Mouse (Mus musculus): ENCODE results near the gene D2hgdh.
"Not testable (repeated sequence)": the region's sequence is repeated elsewhere in the genome, so short reads cannot be mapped to it uniquely, and the experiment has no call there.

The D2hgdh gene

DNA sequence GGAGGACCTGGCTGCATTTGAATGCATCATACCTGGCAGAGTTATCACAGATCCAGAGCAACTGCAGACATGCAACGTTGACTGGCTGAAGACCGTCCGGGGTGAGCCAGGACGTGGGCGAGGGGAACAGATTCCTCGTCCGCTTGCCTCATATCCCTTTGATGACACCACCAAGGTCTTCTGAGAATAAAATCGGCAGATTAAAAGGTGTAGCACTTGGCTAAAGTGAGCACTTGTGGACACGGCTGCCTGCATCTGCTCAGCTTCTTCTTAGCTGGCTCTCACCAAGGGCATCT is 1.8 kb downstream of the D2hgdh start:
- no peak for DNase-seq (ENCODE audit: low spot score in 2 of 2)

GRCm38 (mm10) chr1:93832754-93833360 is 8.1 kb downstream of the D2hgdh start:
- not testable (repeated sequence) for DNase-seq (ENCODE audit: low spot score in 2 of 2)

DNA sequence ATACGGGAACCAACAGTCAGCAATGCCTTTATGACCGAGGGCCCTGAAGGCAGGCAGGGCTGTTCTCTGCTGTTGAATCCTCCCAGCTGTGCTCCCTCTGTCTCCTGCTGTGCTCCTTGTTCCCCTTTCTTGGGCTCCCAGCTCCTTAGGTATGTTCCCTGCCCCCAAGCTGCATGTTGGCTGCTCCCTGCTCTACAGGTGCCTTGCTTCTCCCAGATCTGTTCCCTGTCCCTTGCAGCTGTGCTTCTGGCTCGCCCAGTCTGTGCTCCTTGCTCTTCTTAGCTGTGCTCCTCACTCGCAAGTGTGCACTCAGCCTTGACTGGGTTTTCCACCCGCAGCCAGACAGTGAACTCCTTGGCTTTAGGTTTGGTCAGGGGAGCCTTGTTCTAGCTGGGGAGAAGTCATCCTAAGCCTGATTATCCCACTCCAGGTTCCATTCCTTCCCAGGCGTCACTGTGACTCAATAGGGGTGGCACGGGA is 10.0 kb downstream of the D2hgdh start:
- DNase-seq (ENCODE audit: low spot score in 2 of 2): no peak

- DNase-seq (ENCODE audit: low spot score in 2 of 2): no peak
These were observed 10.5 kb downstream of the D2hgdh start for GRCm38 (mm10) chr1:93835211-93835610.

DNA sequence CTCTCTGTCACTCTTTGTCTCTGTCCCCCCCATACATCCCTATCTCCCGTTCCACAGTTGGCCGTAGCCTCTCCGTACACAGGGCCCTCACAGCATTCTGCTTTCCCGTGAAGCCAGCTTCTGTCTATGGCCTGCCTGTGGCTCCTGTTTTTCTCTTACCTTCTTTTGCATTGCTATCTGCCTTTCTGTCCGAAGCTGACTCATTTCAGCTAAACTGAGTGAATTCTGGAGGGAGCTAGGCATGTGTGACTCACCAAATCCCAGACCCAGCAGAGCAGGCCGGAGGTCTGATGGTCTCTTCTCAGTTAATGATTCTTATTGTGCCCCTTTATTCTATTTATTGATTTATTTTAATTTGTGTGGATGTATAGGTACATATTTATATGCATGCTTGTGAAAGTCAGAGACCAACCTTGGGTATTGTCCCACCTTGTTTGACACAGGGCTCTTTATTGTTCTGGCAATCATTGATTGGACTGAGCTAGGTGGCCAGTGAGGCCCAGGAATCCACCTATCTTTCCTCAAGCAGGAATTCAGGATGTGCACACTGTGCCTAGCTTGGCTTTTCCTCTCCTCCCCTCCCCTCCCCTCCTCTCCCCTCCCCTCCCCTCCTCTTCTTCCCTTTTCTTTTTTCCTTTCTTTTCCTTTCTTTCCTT is 11.3 kb downstream of the D2hgdh start:
- peak in 1 of 2 experiments; percentile 5 for DNase-seq (ENCODE audit: low spot score in 2 of 2)

- no peak for DNase-seq (ENCODE audit: low spot score in 2 of 2)
These were observed 11.8 kb downstream of the D2hgdh start for GRCm38 (mm10) chr1:93836532-93836913.

DNA sequence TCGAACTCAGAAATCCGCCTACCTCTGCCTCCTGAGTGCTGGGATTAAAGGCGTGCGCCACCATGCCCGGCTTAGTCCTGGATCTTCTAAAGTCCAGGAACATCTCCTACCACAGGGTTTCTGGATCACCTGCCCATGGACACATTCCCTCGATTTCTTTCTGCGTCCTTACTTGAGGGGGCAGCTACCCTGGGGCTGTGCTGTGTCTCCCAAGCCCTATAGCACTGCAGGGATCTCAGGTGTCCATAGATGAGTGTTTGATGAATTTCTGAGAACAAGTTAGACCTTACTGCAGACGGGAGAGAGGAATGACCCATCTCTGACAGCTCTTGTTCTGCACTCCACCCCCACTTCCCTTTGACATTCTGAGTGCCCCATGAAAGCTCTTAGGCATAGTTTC is 12.6 kb downstream of the D2hgdh start:
- no peak for DNase-seq (ENCODE audit: low spot score in 2 of 2)

DNA sequence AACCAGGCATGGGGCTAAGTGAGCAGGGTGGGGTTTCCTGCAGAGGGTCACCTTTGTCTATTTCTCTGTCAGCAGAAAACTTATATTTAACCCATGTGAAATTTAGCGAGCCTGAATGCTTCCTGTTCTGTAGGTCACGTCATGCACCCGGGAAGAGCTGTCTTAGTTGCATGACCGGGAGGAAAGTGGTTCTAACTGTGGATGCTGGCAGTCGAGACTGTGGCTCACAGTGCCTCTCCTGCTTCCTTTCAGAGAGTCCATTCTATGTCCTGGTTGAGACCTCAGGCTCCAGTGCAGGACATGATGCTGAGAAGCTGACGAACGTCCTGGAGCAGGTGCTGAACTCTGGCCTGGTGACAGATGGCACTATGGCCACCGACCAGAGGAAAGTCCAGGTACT is 13.9 kb downstream of the D2hgdh start:
- DNase-seq (ENCODE audit: low spot score in 2 of 2): not testable (repeated sequence)

DNA sequence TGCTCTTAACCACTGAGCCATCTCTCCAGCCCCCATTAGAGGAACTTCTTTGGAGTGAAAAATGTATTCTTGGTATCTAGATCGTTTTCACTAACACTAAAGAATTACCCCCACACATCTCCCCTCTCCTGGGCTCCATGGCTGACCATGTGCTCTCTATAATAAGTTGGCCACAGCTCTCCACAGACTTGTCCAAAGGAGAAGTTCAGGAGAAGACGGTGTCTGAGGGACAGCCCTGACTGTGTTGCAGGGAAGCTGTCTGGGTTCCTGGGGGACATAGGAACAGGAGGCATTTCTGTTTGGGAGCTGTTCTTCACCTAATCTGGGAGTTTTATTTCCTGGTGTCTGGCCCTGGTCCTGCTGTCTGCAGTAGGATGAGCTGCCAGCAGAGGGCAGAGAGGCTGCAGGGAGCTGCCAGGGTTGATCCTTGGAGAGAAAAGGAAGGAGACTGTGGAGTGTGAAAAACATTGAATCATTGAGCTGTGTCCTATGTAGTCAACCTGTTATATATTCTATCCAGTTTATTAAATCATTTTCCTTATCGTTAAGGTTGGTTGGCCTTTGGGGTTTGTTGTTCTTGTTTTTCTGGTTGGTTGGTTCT is 21.2 kb downstream of the D2hgdh start:
- not testable (repeated sequence) for DNase-seq (ENCODE audit: low spot score in 2 of 2)

- DNase-seq (ENCODE audit: low spot score in 2 of 2): not testable (repeated sequence)
These were observed 31.1 kb downstream of the D2hgdh start for GRCm38 (mm10) chr1:93855790-93856189.

DNA sequence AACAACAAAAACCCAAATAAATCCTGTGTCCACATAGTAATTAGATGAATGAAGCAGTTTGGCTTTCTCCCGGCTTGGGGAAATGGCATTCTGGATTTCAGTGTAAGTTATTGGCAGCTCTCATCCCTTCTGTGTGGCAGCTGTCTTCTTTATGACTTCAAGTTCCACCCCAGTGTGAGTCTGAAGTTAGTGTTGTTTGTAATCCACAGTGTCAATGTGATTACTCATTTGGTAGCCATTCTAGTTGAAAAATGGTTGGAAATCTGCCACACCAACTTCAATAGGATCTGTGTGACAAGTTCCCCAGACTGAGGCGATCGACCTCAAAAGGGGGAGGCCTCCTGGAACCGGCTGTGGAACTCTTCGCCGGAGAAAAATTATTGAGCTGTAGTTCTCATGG is 32.7 kb downstream of the D2hgdh start:
- DNase-seq (ENCODE audit: low spot score in 2 of 2): no peak

DNA sequence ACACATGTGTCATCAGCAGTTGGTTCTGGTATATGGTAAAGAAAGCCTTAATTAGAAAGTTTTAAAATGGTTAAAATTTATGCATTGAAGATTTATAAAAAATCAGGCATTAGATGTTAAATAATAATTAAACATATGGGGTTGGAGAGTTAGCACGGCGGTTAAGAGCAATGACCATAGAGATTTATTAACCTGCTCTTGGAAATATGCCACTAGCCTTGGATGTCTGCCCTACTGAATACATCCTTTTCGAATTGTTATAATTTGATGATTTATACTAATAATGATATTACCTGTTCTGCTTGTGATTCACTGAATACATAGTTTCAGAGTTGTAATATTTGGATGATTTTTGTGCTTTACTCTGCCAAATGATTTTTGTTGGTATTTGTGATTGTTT is 33.3 kb downstream of the D2hgdh start:
- no peak for DNase-seq (ENCODE audit: low spot score in 2 of 2)

DNA sequence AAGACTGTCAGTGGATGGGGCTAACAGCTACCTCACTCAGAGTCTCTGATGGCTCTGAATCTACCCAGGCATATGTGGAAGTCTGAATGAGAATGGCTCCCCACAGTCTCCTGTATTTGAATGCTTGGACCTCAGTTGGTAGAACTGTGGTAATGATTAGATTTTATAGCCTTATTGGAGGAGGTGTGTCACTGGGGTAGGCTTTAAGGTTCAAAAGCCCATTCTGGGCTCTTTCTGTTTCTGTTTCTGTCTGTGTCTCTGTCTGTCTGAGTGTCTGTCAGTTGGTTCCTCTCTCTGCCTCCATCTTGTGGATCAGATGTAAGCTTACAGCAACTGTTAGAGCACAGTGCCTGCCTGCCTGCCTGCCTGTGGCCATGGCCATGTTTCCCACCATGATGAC is 34.9 kb downstream of the D2hgdh start:
- DNase-seq (ENCODE audit: low spot score in 2 of 2): no peak

DNA sequence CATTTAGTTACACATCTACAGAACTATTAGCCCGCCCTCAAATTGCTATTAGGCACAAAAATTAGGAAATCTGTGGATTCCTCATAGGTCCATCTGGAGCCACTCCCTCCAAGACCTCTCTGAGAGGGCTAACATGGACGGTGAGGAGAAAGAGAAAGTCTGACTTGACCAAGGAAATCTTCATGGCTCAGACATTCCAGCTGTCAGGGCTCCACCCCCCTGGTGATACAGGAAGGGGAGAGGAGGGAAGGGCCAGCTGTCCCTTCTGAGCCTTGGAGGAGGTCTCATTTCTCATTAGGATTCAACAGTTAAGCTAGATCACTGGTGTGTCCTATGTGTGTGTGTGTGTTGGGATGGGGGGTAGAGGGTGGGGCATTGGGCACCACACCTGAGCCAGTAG is 36.3 kb downstream of the D2hgdh start, which contains the start of gene Gal3st2:
Gal3st2 (plus strand) TSS at position 259 of the 400 bp plus-strand sequence.
- not testable (repeated sequence) for DNase-seq (ENCODE audit: low spot score in 2 of 2)

DNA sequence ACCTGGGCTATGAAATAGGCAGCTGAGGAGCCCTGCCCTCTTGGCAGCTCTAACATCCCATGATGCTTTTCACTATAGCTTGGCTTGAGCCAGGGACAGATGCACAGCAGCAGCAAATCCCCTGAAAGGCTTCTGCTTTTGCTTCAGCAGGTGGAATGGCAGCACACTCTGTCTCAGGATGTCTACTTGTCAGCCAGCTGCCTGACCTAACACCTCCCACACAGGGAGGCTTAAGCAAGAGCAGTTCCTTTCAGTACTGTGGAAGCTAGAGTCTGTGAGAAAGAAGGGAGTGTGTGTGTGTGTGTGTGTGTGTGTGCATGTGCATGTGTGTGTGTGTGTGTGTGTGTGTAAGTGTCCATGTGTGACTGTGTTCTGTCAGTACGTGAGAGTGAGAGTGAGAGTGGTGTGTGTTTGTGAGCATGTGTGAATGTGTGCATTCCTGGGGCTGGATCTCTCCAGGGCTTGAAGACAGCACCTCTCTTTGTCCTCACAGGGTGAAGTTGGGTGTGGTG is 46.9 kb downstream of the D2hgdh start:
- DNase-seq (ENCODE audit: low spot score in 2 of 2): not testable (repeated sequence)

DNA sequence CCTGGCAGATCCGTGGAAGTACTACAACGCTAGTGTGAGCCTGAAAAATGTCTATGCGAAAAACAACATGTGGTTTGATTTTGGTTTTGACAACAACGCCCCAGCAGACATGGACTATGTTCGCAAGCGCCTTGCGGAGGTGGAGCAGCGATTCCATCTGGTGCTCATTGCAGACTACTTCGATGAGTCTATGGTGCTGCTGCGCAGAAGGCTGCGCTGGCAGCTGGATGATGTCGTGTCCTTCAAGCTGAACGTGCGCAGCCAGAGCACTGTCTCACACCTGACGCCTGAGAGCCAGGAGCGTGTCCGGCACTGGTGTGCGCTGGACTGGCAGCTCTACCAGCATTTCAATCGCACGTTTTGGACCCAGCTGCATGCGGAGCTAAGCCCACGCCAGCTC is 49.7 kb downstream of the D2hgdh start:
- not testable (repeated sequence) for DNase-seq (ENCODE audit: low spot score in 2 of 2)

DNA sequence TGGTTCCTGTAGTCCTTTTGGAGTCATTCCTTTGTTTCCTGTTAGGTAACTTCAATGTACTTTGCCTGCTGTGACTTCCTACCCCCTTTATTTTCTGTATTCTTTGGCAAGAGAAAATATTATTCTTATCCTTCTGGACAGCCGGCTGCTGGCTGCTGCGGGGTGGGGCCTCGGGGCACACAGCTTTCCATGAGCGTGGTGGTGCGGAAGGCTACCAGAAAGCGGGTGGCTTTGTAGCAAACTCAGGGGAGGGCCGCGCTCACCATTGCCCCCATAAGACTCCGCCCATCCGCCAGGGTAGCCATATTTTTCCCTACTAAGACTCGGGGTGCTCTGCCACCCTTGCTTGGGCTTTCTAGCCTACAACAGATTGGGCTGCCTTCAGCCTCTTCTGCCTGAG is 57.1 kb downstream of the D2hgdh start:
- not testable (repeated sequence) for DNase-seq (ENCODE audit: low spot score in 2 of 2)

- not testable (repeated sequence) for DNase-seq (ENCODE audit: low spot score in 2 of 2)
These were observed 66.2 kb downstream of the D2hgdh start for GRCm38 (mm10) chr1:93890936-93891335.

- not testable (repeated sequence) for DNase-seq (ENCODE audit: low spot score in 2 of 2)
These were observed 72.7 kb downstream of the D2hgdh start for GRCm38 (mm10) chr1:93897395-93897794.

- DNase-seq (ENCODE audit: low spot score in 2 of 2): not testable (repeated sequence)
These were observed 76.6 kb downstream of the D2hgdh start for GRCm38 (mm10) chr1:93901291-93901690.
